Mouse (Mus musculus) kidney, adult 2 months (tissue): ENCODE data around the gene Supt4a.

Source experiments
- CTCF ChIP-seq: fragments of 200-500 bp; conservative IDR thresholded peaks from 2 replicates; pipeline ENCODE4 v1.5.1; 2011; ENCODE audit warnings: low read depth, mild to moderate bottlenecking, control low read depth, low read length, moderate library complexity, mixed read lengths; ENCODE audit not compliant: insufficient read depth, insufficient read length
- POLR2A ChIP-seq: fragments of 200-500 bp; IDR thresholded peaks from one replicate; pipeline ENCODE4 v1.6.1; 2011; ENCODE audit warnings: low read depth, low read length, control low read depth

DNA sequence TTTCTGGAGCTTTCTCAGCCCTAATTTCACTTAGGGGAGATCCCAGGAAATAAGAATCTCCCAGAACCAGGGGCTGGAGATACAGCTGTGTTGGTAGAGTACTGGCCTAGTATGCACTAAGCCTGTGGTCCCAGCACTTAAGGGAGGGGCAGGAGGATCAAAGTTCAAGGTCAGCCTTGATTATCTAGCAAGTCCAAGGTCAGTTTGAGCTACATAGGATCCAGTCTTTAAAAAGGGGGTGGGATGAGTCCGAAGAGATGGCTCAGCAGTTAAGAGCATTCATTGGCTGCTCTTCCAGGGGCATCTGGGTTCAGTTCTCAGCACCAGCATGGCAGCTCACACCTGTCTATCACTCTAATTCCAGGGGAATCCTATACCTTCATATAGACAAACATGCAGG lies 15.0 kb downstream of the Supt4a start:
- no peak for TF ChIP-seq POLR2A
- TF ChIP-seq CTCF = no peak
